Mouse (Mus musculus) embryonic facial prominence, embryonic 12.5 days (tissue): ENCODE results near the gene Ice2. TPM values are rescaled to one million over a fixed set of nuclear protein-coding genes. Genes with fewer than 3 reads are reported as not detected.

ENCODE experiments used
- ATAC-seq: fragments of 200-750 bp; cut with Nextera tagmentation; 2 replicates; pipeline ENCODE4 v1.8.0; 2017; ENCODE audit not compliant: insufficient number of reproducible peaks, insufficient read depth, low FRiP score, low TSS enrichment
- H3K27ac ChIP-seq: fragments of 300-500 bp; sonication (generic); 2 replicates; pipeline ENCODE4 v1.5.1; 2016; ENCODE audit warnings: mild to moderate bottlenecking
- H3K27me3 ChIP-seq: fragments of 300-500 bp; sonication (generic); 2 replicates; pipeline ENCODE4 v1.6.1; 2016; ENCODE audit warnings: mild to moderate bottlenecking, moderate library complexity
- H3K36me3 ChIP-seq: fragments of 300-500 bp; sonication (generic); 2 replicates; pipeline ENCODE4 v1.6.1; 2016; ENCODE audit warnings: mild to moderate bottlenecking
- H3K4me1 ChIP-seq: fragments of 300-500 bp; sonication (generic); 2 replicates; pipeline ENCODE4 v1.6.1; 2016
- H3K4me2 ChIP-seq: fragments of 300-500 bp; sonication (generic); replicated peaks from 2 replicates; pipeline ENCODE4 v1.6.1; 2016; ENCODE audit warnings: mild to moderate bottlenecking, moderate library complexity
- H3K4me3 ChIP-seq: fragments of 300-500 bp; sonication (generic); 2 replicates; pipeline ENCODE4 v1.5.1; 2016; ENCODE audit warnings: mild to moderate bottlenecking
- H3K9ac ChIP-seq: fragments of 300-500 bp; sonication (generic); 2 replicates; pipeline ENCODE4 v1.6.1; 2016; ENCODE audit warnings: mild to moderate bottlenecking, moderate library complexity
- H3K9me3 ChIP-seq: fragments of 300-500 bp; sonication (generic); 2 replicates; pipeline ENCODE4 v1.6.1; 2016; ENCODE audit warnings: mild to moderate bottlenecking, moderate library complexity
- WGBS: fragments of 180-500 bp; shearing (Covaris S2); methylation state at CpG from one replicate; pipeline ENCODE4 v1.1.7; 2016; 5-methylcytosine and 5-hydroxymethylcytosine counted together
- polyA plus RNA-seq: library from polyadenylated mRNA; unstranded; fragments of >200 nt; fragmentation: Nextera tagmentation; extraction: Ambion mirVana; gene quantifications from 2 replicates; pipeline ENCODE4 v1.2.1, GENCODE M21; 2016

The Ice2 gene
- polyA plus RNA-seq, 1 experiment from 2014 or later: 27.2 TPM

DNA sequence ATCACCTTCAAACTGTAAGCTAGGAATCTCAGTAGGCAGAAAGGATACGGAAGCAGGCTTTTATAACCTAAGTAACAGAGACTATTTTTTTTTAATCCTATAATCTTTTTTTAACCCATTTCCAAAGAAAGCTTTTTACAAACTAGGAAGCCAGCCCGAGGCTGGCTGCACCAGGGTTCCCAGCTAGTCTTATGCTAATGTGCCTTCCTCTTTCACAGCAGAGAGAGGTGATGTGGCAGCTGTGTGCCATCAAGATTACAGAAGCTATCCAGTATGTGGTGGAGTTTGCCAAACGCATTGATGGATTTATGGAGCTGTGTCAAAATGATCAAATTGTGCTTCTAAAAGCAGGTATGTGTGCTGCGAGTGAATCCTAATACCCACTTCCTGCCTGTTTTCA lies 24.8 kb upstream of the Ice2 start:
- WGBS: 51% methylated on average over 4 of the region's 4 CpGs
- Histone ChIP-seq H3K27me3 (no peaks in the 10 kb centered on the region), H3K9ac (no peak overlapping the region), H3K4me2 (no peak overlapping the region), H3K27ac (no peak overlapping the region), H3K4me3 (no peak overlapping the region), H3K4me1 (no peaks in the 10 kb centered on the region), H3K9me3 (no peaks in the 10 kb centered on the region), H3K36me3 (peaks cover 23% of the 10 kb centered on the region)
- ATAC-seq: no peak

DNA sequence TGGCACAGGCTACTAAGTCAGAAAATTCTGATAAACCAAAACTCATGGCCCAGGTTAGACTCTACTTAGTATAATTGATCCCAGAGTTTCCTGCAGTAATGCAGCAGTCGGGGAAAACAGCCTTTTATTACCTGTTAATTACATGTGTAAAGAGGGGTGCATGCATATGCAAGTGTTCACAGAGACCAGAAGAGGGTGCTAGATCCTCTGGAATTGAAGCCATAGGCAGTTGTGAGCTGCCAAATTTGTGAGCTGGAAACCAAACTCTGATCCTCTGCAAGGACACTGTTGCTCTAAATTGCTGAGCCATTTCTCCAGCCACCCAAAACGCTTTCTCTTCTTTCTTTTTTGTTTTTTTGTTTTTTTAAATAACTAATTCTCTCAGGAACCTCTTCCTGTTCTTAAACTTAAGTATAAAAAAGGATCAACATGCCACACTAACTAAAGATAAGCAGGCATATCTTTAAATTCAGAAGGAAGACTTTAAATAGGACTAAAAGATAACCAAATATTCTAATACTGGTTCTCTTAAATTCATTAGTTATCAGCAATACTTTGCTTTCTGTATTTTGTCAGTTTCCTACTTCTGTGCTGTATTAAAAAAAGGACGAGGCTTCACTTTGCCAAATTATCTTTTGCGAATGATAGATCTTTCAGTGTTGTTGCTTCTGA lies 20.6 kb upstream of the Ice2 start:
- no peak for ATAC-seq
- Histone ChIP-seq H3K9ac (no peak overlapping the region), H3K4me2 (no peak overlapping the region), H3K4me3 (no peak overlapping the region), H3K27me3 (no peaks in the 10 kb centered on the region), H3K9me3 (no peaks in the 10 kb centered on the region), H3K4me1 (no peaks in the 10 kb centered on the region), H3K27ac (no peak overlapping the region), H3K36me3 (peaks cover 24% of the 10 kb centered on the region)
- 81% methylated on average over 4 of the region's 4 CpGs for WGBS

DNA sequence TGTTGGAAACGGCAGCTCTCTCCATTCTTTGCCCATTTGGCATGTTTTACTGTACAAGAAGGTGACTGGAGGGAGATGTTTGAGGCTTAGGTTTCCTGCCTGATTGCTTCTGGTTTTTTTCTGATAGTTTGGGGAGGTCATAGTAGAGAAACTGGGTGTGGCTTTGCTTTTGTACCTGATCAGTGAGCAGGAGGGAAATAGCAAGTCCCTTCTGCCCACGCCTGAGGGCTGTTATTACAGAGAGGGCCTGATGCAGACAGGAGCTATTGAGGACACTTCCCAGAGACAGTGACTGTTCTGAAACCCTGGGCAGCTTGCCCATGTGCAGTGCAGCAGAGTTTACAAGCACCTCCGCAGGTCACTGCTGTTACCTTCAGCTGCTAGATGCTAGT lies 20.1 kb upstream of the Ice2 start:
- H3K4me2 ChIP-seq: no peak overlapping the region

DNA sequence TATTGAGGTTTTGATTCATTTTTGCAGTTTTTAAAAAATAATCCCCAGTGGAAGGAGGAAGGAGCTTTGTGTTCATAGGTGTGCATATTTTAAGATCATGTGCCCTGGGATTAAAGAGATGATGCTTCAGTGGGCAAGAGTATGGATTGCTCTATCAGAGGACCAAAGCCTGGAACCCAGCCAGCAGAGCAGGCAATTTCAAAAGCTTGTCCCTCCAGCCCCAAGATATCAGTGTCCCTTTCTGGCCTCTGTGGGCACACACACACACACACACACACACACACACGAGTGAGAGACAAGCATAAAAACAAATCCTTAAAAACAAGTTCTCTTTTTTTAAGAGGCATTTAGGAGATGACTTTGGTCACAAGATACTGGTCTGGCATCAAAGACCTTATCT lies 17.2 kb upstream of the Ice2 start:
- Histone ChIP-seq H3K4me1 (peaks cover 4% of the 10 kb centered on the region; the same call in 1 of the 2 replicates), H3K9ac (no peak overlapping the region), H3K27ac (no peak overlapping the region), H3K4me2 (no peak overlapping the region), H3K27me3 (no peaks in the 10 kb centered on the region), H3K9me3 (no peaks in the 10 kb centered on the region), H3K4me3 (no peak overlapping the region), H3K36me3 (peaks cover 19% of the 10 kb centered on the region)
- 58% methylated on average over 1 of the region's 1 CpGs for WGBS
- no peak for ATAC-seq

More for the DNA sequence above, 20.1 kb upstream of the Ice2 start:
- Histone ChIP-seq H3K27ac (no peak overlapping the region), H3K36me3 (peaks cover 24% of the 10 kb centered on the region), H3K9me3 (no peaks in the 10 kb centered on the region), H3K4me3 (no peak overlapping the region), H3K9ac (no peak overlapping the region), H3K27me3 (no peaks in the 10 kb centered on the region), H3K4me1 (no peaks in the 10 kb centered on the region)
- ATAC-seq: no peak
- 84% methylated on average over 3 of the region's 3 CpGs for WGBS

DNA sequence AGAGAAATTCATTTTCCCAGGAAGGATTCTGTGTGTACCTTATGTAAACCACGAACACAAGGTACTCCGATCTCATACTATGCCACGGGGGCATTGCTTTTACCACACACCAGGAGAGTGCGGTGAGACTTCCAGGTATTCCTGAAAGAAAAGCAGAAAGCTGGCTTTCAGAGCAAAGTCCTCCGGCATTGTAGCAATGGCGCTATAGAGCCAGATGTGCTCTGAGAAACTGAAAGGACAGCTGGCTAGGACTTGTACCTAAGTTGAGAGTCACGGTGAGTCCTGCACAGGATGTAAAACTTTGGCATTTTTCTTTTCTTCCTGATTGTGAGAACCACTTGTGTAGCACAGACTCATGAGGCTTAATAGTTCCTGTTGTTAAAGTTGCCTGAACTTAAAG lies 16.0 kb upstream of the Ice2 start:
- Histone ChIP-seq H3K4me2 (no peak overlapping the region), H3K4me1 (peaks cover 4% of the 10 kb centered on the region; the same call in 1 of the 2 replicates), H3K4me3 (no peak overlapping the region), H3K9ac (no peak overlapping the region), H3K36me3 (peaks cover 9% of the 10 kb centered on the region), H3K9me3 (no peaks in the 10 kb centered on the region), H3K27me3 (no peaks in the 10 kb centered on the region), H3K27ac (no peak overlapping the region)
- no peak for ATAC-seq
- WGBS: 57% methylated on average over 7 of the region's 7 CpGs

DNA sequence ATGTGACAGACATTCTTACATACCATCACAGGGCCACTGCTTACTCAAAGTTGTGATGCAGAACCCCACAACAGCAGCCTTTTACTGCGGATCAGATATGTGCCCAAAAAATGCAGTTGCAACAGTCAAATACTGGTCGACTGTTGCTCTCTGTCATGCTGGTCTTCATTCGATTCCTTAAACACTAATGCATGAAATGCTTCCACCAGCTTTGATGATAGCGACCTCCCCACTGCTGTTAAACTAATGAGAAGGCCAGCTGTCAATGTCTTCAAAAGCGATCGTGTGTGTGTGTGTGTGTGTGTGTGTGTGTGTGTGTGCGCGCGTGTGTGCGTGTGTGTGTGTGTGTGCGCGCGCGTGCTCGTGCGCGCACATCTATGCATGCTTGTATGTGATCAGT lies 13.2 kb upstream of the Ice2 start:
- Histone ChIP-seq H3K9ac (no peak overlapping the region), H3K4me1 (peaks cover 4% of the 10 kb centered on the region; the same call in 1 of the 2 replicates), H3K4me2 (no peak overlapping the region), H3K27ac (no peak overlapping the region), H3K9me3 (no peaks in the 10 kb centered on the region), H3K4me3 (no peak overlapping the region), H3K36me3 (no peaks in the 10 kb centered on the region), H3K27me3 (no peaks in the 10 kb centered on the region)
- WGBS: 90% methylated on average over 17 of the region's 17 CpGs
- ATAC-seq: no peak

DNA sequence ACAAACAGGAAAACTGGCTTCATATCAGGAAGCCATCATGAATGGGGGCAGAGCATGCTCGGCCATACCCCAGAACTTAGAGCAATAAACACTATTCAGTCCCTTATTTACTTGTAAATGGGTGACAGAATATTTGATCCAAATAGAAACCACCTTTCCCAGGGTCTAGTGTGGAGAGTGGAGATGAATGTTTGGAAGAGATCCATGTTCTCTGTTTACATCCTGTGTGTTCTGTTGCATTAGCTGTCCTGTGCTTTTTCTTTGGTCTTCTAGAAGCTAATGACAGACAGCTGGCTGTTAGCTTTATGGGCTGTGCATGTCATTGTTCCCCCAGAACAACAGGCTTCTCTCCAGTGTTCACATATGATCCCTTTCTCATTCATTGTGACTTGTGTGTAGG lies 12.8 kb upstream of the Ice2 start:
- Histone ChIP-seq H3K4me3 (no peak overlapping the region), H3K9me3 (no peaks in the 10 kb centered on the region), H3K27ac (no peak overlapping the region), H3K27me3 (no peaks in the 10 kb centered on the region), H3K36me3 (no peaks in the 10 kb centered on the region), H3K9ac (no peak overlapping the region), H3K4me1 (peaks cover 4% of the 10 kb centered on the region; the same call in 1 of the 2 replicates), H3K4me2 (no peak overlapping the region)
- WGBS: 61% methylated on average over 1 of the region's 1 CpGs
- no peak for ATAC-seq

DNA sequence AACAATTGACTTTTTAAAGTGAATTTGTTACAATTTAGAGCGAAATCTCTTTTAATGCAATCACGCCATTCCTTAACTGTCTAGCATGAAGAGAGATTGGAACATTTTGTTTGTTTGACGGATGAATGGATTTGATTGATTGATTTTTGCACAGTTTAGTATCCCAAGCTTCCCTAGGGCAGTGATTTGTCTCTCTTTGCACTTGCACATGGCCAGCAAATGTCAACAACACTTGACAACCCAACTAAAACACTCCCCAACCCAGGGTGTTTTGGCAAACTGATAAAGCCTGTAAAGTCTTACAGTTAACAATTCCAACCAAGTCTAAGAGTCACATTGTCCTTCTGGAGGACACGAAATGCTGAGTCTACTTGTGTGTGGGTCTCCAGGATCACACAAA lies 10.4 kb upstream of the Ice2 start:
- H3K9me3 ChIP-seq: no peaks in the 10 kb centered on the region
- H3K4me1 ChIP-seq: peaks cover 11% of the 10 kb centered on the region; the same call in 1 of the 2 replicates
- H3K36me3 ChIP-seq: no peaks in the 10 kb centered on the region
- no peak overlapping the region for H3K9ac ChIP-seq
- no peak overlapping the region for H3K4me3 ChIP-seq
- no peak overlapping the region for H3K4me2 ChIP-seq
- WGBS: 84% methylated on average over 4 of the region's 4 CpGs
- no peak for ATAC-seq
- no peak overlapping the region for H3K27ac ChIP-seq
- H3K27me3 ChIP-seq: no peaks in the 10 kb centered on the region

DNA sequence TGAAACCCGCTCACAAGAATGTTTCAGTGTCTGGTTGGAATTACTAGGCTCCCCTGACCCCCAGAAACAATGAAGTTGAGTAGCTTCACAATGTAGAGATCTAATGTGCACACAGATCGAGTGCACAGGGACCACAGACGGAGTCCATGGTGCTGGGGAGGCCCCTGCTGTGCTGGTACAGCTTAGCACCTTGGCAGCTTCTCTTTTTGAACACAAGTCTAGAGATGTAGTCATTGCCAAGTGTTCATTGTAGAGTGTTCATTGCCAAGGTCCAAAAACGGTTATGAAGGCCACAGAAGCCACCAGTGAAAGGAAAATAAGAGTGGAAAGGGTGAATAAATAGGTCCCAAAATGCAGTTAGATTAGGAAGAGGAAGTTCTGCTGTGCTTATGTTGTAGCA lies 7.1 kb upstream of the Ice2 start:
- H3K9ac ChIP-seq: no peak overlapping the region
- H3K27ac ChIP-seq: no peak overlapping the region
- peaks cover 7% of the 10 kb centered on the region; the same call in 1 of the 2 replicates for H3K4me1 ChIP-seq
- H3K4me3 ChIP-seq: no peak overlapping the region
- no peaks in the 10 kb centered on the region for H3K36me3 ChIP-seq
- no peak overlapping the region for H3K4me2 ChIP-seq
- H3K27me3 ChIP-seq: no peaks in the 10 kb centered on the region
- ATAC-seq: no peak
- WGBS: 67% methylated on average over 4 of the region's 4 CpGs
- H3K9me3 ChIP-seq: no peaks in the 10 kb centered on the region

DNA sequence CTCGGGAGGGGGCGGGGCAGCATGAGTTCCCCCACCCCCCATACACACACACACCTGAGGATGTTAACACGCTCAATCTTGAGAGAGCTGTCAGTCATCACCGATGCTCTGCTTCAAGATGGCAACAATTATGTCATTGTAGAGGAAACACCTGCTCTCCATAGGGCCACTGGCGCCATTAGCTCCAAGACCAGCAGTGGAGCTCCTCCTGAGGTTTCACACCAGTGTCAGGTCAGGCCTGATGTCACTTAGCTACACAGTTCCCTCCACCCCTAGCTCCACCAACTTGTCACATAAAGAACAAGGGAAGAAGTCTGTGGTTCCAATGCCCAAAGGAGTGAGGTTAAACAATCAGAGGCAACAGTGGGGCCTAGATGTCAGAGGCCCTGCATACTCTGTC lies 3.5 kb upstream of the Ice2 start:
- Histone ChIP-seq H3K27me3 (no peaks in the 10 kb centered on the region), H3K4me2 (no peak overlapping the region), H3K4me1 (peaks cover 12% of the 10 kb centered on the region; the same call in 1 of the 2 replicates), H3K9me3 (no peaks in the 10 kb centered on the region), H3K4me3 (no peak overlapping the region), H3K9ac (no peak overlapping the region), H3K27ac (no peak overlapping the region), H3K36me3 (no peaks in the 10 kb centered on the region)
- WGBS: 82% methylated on average over 5 of the region's 5 CpGs
- ATAC-seq: no peak

DNA sequence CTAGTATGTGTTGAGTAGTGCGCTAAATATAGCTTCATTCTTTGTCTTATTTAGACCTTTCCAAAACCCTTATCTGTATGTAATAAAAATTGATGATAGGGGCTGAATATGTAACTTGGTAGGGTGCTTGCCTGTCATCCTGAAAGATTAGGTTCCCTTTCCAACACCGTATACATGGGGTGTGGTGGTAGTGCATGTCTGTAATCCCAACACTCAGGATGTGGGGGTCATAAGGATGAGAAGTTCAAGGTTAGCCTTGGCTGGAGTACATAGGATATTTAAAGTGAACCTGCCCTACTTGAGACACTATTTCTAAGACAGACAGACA lies 310 bp upstream of the Ice2 start:
- Histone ChIP-seq H3K36me3 (no peaks in the 10 kb centered on the region), H3K27ac (peak overlapping the region; percentile 94), H3K27me3 (no peaks in the 10 kb centered on the region), H3K9ac (peak overlapping the region; percentile 86; the same call in 1 of the 2 replicates), H3K4me1 (peaks cover 5% of the 10 kb centered on the region; the same call in 1 of the 2 replicates), H3K4me2 (peak overlapping the region; percentile 76), H3K4me3 (peak overlapping the region; percentile 70), H3K9me3 (no peaks in the 10 kb centered on the region)
- WGBS: 61% methylated on average over 2 of the region's 2 CpGs
- ATAC-seq: 0 out of 2 replicates have a peak, but pooled peaks have one; percentile 41

DNA sequence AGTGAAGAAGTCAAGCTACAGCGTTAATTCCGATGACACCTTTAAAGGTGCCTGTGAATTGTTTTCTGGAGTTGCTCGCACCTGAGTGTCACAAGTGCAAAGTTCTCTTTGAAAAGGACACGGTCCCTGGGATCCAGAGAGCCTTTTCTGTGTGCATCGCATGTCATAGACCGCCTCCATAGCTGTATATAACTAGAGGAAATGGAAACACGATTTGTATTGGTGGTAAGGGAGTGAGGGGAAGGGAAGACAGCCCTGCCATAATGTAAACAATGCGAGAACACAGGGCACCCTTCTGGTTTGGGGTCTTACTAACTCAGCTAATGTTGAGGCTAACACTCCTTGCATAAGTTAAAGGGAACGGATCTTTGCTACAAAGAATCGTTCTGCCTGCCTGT lies 746 bp downstream of the Ice2 start:
- WGBS: 18% methylated on average over 10 of the region's 10 CpGs
- Histone ChIP-seq H3K9ac (peak overlapping the region; percentile 86), H3K27ac (peak overlapping the region; percentile 94), H3K4me2 (peak overlapping the region; percentile 76), H3K4me1 (peaks cover 5% of the 10 kb centered on the region; the same call in 1 of the 2 replicates), H3K36me3 (no peaks in the 10 kb centered on the region), H3K4me3 (peak overlapping the region; percentile 70), H3K9me3 (no peaks in the 10 kb centered on the region), H3K27me3 (no peaks in the 10 kb centered on the region)
- ATAC-seq: no peak
